Mouse (Mus musculus) cerebellum, adult 9-11 months (tissue): ENCODE data around the gene Svs1.
A peak's percentile ranks its signal among the peaks of the same experiment; 100 is the strongest.

ENCODE experiments used
- DNase-seq: peaks from one replicate; pipeline ENCODE4 v3.0.0; 2022

The Svs1 gene

DNA sequence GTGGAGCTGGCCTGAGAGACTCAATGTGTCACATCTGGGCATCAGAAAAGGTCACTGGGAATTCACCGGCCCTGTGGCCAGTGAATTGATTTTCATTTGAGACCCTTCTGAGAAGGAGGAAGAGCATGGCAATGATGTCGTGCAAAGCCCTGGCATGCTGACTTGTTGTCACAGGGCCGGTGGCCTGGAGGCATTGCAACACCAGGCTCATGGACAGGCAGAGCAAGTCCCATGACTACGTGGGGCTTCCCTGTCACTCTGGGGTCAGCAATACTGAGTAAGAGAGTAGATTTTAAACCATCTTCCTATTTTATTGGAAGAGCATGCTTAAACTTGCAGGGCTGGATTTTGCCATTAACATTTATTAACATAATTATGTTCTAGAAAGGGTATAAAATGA lies 26.4 kb downstream of the Svs1 start:
- DNase-seq, result no peak

DNA sequence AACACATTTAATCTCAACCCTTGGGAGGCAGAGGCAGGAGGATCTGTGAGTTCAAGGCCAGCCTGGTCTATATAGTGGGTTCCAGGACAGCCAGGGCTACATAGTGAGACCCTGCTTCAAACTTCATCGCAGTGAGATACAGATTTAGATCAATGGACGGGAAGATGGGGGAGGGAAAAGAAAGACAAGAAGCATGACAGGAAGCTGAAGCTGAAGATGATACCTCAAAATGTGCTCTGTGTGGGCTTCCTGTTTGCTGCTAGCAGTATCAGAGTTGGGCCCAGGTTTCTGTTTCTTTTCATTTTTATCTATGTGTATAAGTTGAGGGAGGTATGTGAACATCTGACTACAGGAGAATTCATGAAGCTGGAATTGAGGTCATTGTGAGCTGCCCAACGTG lies 26.8 kb downstream of the Svs1 start:
- no peak for DNase-seq

DNA sequence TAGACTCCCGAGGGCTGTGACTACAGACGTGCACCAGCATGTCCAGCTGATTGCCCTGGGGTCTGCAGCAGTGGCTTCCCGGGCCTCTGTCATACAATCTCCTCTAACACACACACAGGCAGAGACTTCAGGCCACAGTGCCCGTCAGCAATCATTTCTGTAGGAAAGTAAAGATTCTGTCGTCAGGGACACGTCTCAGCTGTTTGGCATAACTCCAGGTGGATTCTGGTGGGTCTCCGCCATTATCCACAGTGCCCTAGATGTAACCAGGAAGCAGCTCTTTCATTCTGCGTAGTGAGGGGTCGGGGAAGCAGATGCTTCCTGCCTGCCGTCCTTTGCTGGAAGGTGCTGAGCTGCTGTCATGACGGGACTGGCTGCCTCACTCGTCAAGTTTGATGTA lies 30.5 kb downstream of the Svs1 start:
- DNase-seq, result no peak

DNA sequence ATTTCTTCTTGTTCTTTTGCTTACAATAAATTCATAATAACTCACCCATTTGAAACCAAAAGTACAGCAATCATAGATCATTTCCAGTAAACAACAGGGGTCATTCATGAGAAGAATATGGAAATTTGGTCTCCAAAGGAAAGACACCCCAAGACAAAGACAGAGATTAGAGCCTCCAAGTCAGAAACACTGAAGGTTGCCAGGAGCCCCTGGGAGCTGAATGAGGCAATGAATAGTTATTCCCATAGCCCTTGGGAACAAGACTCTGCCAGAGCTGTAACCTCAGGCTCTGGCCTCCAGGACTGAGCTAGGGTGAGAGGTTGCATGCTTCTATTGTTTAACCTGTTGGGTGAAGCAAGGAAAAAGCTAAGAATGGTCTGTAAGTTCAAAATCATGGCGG lies 32.7 kb downstream of the Svs1 start:
- DNase-seq, result no peak

DNA sequence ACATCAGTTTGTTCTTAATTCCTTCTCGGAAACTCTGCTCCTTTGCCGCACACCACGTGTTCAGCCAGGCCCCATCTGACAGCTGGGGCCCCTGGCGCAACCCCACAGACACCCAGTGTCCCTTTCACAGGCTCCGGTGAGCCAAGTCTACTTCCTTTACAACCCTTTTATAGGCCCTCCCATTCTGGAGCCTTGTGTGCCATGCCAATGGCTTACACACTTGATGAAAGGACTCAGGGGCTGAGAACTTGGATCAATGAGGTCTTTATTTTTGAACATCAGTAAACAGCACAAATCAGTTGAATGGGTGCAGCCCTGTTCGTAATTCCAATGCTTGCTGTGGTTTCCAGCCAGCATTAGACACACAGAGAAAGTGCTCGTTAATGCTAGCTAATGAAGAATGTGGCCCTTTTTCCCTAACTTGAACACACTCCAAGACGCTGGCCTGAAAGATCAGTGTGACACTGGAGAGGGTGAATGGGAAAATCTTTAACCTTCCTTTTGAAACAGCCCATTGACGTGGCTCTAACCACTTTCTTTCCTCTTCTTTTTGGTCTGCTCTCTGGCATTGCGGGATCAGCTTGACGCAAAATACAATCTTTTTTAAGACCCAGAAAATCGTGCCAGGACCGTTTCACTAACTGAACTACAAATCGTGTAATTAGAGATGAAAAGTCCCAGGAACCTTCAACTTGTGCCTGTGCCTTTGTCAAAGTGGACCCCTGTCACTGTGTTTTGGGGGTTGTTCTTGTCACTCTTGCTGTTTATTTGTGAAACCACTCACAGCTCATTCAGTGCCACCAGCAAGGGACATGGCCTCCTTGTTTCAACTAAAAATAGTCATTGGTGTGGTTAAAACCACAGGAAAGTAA lies 34.7 kb downstream of the Svs1 start:
- DNase-seq, result peak; percentile 30

DNA sequence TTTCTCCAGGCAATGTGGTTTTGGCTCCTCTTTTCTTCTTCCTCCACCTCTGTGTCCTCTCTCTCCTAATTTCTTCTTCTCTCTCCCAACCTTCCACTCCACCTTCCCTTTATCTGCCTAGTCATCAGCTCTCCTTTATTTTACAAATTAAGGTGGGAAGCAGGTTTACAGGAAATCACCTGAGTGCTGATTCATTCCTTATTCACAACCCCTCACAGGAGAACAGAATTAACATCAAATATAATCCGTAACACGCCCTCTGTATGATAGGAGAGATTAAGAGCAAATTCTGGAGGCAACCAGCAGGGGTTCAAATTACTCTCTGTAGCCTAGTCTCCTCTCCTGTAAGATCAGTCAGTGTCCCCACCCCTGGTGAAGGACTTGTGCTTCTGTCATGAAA lies 35.7 kb downstream of the Svs1 start:
- no peak for DNase-seq

DNA sequence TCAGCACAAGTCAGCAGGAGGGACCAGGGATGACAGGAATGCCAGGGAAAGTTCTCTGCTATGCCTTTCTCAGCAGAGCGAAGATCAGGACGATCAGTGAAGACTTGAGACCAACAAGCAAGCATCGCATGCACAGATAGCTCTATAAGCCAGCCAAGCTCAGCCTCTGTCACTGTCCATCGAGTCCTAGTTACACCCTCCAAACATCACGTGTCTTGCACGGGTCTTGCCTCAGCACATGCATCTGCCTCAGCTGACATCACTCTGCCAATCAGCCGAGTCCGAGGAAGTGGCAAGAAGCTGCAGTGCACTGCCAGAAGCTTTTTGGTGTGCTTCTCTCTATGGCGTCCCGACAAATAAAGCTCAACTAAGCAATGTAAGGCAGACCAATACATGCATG lies 36.7 kb downstream of the Svs1 start:
- DNase-seq, result no peak

DNA sequence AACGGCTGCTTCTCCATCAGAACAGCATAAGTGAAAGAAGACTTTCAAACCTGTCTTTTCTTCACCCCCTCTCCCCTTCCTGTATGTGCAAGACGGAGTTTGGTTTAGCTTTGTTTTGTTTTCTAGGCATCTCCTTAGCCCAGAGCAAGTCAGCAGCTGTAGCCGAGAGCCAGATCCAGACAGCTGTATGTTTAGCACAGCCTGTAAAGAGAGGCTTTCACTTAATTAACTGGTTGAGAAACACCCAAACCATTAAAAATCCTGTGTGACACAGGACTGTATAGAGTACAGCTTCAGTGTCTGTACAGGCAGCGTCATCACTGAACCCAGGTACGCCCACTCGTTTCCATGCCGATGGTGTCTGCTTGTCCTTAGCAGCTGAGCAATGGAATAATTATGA lies 38.6 kb downstream of the Svs1 start:
- no peak for DNase-seq

DNA sequence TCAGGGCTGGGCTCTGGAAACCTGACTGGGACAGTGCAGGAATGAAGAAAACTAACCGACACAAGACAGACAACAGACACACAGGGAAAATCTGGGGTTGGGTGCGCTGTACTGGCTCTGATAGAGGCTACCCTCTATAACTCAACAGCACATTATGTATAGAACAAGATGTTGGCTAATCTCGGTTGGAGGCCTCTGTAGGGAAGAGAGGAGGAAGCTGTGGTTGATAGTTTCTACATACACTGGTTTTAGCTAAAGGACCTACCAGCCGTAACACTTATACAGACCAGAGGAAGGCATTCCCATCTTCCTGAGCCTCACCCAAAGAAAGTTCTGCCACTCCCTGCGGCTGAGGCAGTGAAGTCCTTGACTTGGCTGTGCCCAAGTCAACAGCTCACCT lies 39.8 kb downstream of the Svs1 start:
- DNase-seq, result no peak

DNA sequence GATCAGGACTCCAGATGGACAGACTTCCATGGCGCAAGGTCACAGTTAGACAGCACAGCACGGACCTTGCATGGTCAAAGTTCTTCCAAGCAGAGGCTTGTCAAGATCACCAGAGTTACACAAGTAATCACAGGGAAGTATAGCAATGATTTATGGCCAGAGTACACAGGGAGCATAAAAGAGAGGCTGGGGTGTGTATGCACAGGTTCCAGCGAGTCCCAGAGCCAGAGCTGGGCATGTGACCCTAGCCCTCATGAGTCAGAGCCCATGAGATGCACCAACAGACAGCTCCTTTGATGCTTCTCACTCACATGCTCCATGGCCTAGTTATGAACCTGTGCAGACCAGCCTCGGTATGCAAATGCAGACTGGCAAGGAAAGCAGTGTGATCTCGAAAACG lies 41.4 kb downstream of the Svs1 start:
- no peak for DNase-seq

DNA sequence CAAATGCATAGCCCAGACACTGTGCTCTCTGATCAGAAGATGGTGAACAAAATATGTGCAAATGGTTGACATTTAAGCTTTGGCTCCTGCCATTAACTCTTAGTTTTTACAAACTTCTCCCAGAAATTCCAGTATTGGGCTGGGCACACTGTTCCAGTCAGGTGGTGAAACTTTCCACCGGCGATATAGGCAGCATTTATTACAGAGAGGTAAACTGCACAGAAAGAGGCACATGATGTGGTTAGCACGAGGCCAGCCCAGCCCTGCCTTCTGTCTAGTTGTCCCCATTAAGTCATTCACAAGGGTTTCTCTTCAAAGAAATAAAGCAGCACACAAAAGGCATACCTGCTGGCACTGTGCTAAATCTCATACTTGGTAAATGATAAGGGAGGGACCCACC lies 42.0 kb downstream of the Svs1 start:
- no peak for DNase-seq

DNA sequence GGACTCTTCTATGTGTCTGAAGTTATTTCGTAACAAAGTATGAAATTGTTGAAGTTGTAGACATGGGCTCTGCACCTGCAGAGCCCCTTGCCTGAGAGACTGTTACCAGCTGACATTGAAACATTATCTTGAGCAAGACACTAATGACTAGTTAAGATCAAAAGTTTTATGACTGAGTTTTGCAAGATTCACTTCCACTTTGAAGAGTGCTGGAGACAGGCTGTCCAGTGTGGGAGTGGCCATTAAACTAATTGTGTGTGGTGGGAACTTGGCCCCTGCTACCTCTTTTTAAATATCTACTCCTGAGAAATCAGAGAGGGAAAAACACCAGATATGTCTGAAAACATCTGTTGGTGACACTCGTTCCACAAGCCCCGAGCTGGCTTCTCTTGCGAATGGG lies 44.6 kb downstream of the Svs1 start:
- no peak for DNase-seq

DNA sequence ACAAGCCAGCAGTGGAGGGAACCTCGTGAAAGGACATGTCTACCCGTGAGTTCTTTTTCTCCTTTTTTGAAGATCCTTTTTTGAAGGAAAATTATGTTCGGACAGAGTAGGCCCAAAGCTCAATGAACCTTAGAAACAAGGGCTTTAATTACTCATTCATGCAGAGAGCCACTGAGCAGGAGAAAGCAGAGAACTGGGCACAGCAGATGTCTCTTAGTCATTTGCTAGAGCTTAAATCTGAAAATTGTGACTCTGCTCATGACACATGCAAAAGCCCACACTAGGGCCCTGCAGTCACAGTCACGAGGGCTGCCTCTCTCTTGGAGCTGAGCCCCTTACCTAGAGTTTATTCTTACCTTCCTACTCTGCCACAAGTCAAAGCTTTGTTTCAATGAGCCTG lies 46.1 kb downstream of the Svs1 start:
- DNase-seq, result no peak

DNA sequence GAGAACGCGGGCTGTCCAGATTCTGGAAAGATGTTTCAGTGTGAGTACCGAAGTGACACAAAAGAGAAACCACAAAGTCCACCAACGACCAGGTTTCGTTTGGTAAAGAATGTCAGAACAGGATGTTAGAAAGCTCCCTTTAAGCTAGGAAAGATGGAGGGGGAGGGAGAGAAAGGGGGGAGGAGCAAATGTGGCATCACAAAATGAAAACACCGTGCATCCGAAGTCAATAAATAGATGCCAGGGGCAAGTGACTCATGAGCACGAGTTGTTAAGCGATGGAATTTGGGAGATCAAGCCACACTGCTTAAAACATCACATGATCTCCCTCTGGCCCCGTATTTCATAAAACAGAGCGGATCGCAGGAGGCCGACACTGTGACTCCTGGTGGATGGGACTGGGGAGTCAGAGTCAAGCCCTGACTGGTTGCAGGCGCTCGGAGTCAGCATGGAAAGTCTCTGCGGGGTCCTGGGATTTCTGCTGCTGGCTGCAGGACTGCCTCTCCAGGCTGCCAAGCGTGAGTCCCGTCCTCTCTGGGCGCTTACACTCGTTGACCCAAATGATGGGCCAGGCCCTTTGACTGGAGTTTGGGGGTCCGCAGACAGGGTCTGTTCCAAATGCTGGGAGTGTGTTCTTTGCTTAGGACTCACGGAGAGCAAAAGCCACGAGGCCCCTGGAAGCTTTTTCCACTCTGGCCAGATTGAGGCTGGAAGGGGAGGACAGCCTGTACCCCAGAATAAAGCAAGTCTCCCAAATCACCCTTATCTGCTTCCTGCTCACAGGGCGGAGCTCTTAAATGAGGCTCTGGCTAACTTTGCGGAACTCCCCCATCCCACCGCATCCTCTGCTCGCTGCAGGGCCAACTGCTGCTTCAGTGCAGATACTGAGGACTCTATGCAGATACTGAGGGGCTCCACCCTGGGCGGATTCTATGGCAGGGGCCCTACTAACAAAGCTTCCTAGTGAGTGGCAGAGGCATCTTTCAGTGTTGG lies 49.9 kb downstream of the Svs1 start, which contains the start of gene Gpnmb:
Gene Gpnmb, plus strand, starts transcription at position 272 of the 993 bp plus-strand sequence.
- no peak for DNase-seq

DNA sequence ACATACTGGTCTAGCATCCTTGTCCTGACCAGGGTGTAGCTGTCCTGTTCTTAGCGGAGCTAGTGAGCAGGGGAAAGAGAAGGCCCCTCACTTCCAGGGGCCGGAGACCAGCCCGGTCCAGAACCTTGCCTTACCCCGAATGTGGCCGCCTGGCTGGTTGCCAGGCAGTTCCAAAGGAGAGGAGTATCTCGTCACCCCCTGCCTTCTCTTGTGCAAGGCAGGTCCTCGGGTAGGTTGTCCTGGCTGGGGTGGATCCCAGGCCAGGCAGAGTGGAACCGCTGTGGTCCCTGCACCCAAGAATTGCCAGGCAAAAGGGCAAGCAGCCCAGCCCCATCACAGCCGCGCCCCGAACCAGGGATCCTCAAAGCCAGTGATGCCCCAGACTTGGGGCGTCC lies 50.6 kb downstream of the Svs1 start:
- DNase-seq, result no peak

DNA sequence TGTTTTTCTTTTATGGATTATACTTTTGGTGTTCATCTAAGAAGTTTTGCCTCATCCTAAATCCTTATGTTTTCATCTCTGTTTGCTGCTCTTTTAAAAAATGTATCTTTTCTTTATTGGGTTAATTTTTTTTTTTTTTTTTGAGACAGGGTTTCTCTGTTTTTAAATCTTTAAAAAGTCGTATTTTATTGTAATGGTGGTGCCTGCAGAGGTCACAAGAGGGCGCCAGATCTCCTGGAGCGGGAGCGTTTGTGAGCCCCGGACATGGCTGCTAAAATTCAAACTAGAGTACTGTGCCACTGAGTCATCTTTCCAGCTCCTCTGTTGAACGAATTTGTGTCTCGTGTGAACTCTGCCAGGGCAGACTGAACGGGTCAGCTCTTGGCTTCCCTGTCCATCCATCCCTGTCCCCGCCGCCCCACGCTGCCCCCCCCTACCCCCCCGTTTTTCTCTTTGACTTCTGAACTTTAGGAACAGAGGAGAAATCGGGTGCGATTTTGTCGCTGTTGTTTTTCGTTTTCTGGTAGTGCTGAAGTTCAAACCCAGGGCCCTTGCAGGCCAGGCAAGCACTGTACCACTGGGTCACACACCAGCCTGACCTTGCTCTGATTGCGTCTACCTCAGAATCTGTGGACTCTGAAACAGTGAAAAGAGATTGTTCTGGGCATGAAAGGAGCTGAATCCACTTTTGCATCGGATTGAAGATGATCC lies 53.0 kb downstream of the Svs1 start:
- peak; percentile 10 for DNase-seq
